Mouse (Mus musculus): ENCODE measurements at regions not wholly inside any gene's neighbourhood (a gene's known extent, or its start where the extent isn't known, plus 50 kb on each side); places are given as distances from the start of the nearest gene placed in this dataset.

DNA sequence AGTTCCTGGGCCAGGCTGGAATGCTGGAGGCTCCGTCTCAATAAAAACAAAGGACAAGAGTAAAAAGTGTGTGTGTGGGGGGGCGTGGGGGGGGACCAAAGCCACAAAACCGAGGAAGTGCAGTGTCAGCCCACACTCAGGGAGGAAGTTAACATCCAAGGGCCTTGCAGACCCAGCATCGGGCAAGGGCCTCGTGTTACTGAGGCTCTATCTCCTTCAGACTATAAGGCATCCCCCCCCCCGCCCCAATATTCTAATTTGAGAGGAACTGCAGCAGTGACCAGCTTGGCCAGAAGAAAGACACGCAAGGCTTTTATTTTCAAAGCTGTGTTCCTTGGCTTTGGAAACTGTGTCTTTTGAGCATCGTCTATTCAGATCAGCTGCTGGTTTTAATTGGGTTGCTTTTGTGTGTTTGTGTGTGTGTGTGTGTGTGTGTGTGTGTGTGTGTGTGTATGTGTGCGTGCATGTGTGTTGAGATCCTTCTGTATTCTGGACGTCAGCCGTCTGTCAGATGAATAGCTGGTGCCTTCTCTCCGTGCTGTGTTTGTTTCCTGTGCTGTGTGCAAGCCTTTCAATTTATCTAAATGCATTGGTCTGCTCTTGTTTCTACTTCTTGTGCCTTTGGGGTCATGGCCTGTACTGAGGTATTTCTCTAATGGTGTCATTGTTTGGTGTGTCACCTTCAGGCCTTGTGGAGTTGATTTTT is 491.7 kb downstream of the Vrk1 start:
- no peak for DNase-seq (ENCODE audit: low spot score)

DNA sequence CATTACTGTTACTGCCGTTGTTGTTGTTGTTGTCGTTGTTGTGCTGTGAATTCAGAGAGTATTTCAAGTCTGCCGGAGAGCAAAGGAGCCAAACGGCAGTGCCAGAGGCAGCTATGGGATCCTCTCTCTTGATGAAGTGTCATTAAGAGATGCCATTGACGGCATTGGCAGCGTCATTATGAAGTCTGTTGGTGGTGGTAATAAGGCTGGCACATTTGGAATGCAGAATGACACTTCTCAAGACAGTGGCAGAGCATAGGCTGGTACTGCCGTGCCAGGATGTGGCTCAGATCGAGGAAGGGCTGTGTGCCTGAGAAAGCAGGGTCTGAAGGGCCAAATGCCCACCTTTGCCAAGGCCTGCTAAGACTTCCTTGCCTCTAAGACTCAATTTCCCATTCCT is 494.3 kb downstream of the Vrk1 start:
- no peak for DNase-seq (ENCODE audit: low spot score)

DNA sequence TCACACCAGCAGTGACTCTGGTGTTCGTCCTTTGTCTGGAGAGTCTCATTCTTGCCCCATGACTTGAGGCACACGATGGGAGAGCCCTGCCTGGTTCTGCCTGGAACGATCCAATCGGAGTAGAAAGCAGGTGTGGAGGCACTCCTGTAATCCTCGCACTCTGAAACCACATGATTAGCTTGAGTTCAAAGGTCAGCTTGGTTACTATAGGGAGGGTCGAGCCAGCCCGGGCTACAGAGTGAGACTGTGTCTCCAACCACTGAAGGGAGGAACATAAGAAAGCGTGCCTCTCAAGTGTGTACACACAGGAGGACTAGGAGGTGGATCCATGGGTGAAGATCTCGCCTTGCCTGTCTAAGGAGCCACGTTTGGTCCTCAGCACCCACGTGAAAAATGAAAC is 504.0 kb downstream of the Vrk1 start:
- DNase-seq (ENCODE audit: low spot score) = no peak

DNA sequence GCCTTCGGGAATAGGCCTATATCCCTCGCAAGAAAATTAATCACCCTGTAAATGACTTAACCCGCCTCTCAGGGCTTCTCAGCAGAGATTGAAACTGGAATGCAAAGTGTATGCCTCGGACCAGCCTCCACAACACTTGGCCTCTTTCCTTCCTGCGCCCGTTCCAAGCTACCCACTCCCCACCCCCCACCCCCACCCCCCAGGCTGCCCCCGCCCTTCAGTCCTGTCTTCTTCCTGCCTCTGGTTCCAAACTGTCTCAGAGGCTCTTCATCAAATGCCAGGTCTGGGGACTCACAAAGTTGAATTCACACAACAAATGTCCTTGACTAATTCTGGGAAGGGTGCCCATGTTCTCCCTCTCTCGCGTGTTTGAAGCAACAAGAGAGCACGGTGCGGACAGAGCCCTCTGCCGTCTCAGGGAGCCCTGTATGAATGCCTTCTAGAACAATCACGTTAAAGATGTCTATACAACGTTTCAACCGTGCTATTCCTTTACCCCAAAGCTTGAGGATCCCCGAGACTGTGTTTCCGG is 505.3 kb downstream of the Vrk1 start:
- DNase-seq (ENCODE audit: low spot score) = no peak

DNA sequence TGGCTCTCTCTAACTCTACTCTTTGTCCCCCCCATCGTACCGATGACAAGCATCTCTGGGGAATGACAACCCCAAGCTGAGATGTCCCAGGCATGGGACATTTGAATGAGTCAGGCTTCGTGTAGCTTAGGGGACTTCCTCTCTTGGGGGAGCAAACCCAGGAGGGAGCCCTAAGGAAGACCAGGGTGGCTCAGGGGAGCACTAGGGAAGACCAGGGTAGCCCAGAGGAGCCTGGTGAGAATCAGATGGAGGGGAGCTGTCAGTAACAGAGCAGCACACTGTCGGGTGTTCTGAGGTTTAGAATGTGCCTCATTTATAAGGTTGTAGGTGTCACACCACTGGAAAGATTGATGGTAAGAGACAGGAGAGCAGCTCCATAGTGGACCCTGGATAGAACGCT is 509.1 kb downstream of the Vrk1 start:
- no peak for DNase-seq (ENCODE audit: low spot score)

DNA sequence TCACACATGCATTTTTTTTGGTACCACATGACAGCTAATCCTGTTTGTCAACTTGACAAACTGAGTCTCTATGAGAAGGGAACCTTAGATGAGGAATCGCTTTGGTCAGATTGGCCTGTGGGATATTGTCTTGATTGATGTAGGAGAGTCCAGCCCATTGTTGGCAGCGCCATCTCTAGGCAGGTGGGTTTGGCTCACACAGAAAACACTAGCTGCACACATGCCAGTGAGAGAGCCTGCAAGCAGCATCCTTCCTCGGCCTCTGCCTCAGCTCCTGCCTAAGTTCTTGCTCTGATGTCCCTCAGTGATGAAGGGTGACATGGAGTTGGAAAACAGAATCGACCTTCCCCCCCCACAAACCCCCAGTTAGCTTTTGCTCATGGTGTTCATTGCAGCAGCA is 514.4 kb downstream of the Vrk1 start:
- no peak for DNase-seq (ENCODE audit: low spot score)

DNA sequence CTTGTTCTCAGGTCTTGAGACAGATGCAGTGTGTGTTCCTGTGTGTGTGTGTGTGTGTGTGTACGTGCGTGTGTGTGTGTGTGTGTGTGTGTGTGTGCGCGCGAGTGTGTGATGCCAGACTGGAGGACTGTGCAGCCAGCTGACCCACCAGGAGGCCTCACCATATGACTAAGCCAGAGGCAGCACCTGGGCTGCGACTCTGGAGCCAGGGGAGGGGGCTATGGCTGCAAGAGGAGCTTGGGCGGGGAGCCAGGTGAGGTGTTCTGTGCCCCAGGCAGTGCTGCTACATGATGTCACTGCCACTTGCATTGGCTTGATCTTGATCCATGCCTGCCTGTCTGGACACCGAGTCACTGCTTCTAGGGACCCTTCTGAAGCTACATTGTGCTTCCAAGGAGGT is 517.1 kb downstream of the Vrk1 start:
- DNase-seq (ENCODE audit: low spot score) = no peak

DNA sequence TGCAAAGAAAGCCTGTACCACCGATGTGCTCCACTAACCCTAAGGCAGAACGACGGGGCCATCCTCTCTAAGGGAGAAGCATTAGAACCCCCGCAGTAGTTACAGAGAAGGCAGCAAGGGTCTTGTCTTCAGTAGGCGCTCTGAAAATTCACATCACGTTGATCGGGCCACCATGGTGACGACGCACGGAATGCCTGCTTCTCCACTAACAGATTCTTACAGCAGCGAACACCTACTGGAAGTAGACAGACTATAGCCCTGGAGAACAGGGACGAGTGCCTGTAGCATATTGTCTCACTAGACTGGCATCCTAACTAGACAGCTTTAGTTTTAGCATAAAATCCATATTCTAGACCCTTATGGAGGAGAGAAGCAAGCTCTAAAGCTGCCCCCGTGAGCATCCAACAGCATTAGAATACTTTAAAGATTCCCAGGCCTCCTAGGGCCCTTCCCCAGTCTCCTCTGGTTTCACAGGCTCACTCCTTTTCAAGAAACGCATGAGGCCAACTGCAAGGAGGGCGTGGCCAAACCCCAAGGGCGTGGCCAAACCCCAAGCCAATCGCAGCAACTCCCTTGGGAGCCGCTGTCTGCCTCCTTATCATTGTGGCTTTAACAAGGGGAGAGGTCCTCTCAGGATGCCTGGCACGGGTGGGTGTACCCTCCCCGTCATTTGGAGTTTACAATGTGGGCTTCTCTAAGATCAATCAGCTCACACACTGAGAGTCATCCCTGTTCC is 517.8 kb downstream of the Vrk1 start:
- DNase-seq (ENCODE audit: low spot score) = peak; percentile 75

DNA sequence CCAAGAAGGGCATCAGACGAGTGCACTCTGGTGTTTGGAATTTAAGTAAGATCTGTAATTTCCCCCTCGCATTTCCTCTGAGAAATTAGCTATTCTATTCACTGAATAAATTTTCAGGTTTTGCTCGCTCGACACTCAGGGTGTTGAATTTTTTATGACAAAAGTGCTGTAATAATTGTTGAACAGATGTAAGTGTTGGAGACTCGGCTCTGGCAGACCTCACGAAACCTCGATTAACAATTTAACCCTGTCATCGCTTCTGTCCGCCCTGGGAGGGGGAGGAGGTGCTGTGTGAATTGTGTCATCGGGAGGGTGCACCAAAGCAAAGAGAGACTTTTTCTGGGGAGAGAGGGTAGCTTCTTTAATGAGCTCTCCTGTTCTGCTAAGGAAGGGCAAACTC is 518.5 kb downstream of the Vrk1 start:
- DNase-seq (ENCODE audit: low spot score) = no peak

DNA sequence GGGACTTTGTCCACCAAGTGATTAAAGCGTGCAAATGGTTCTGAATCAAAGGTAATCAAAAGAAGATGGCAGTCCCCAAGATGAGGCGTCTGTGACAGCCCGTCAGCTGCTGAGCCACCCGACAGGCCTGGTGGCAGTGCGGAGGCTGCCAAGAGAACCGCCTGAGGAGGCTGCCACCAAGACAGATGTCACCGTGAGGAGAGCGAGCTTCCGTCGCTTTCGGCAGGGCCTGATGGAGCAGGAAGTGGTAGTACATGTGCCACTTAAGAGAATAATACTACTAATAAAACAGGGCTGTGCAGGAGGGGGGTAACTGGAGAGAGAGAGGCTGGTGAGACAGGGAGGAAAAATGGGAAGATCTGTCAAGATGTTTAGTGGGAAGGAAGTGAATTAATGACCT is 519.1 kb downstream of the Vrk1 start:
- no peak for DNase-seq (ENCODE audit: low spot score)

DNA sequence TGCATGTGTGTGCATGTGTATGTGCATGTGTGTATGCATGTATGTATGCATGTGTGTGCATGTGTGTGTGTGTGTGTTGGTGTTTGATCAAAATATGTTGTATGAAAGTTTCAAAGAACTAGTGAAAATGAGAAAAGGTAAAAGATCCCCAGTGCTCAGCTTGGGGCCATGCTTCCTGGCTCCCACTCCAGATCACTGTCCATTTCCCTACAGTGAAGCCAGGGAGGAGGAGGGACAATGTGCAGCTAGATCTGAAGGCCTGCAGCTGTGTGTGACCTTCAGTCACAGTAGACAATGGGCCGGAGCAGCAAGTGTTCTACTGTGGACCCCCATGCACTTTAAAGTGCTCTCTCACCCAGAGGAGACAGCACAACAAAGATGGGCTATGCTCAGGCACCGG is 525.1 kb downstream of the Vrk1 start:
- DNase-seq (ENCODE audit: low spot score) = no peak

DNA sequence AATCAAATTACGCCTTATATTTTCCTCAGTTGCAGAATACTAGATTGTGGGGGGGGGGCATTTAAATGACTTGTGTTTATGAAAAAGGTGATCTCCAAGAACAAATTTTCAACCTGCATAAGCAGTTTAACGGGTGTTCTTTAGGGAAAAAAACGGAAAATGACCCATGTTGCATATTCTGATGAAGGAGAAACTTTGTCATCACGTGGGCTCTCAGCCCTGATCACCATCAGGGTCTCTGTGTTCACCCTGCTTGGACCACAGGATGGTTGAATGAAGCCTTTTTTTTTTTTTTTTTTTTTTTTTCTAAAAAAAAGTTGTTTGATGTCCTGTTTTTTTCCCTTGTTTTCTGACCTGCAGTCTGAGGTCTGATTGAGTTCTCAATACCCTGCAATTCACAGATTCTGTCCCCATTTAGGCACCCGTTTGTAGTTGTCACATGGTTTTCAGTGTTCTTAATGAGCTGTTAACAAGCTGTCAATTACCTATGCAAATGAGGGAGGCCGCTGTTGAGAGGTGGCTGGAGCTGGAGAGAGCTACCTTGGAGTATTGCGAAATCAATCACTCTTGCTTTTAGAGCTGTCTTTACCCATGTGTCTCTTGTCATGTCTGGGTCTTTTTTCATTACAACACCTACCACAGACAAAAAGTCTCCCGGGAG is 525.7 kb downstream of the Vrk1 start:
- peak; percentile 7 for DNase-seq (ENCODE audit: low spot score)

DNA sequence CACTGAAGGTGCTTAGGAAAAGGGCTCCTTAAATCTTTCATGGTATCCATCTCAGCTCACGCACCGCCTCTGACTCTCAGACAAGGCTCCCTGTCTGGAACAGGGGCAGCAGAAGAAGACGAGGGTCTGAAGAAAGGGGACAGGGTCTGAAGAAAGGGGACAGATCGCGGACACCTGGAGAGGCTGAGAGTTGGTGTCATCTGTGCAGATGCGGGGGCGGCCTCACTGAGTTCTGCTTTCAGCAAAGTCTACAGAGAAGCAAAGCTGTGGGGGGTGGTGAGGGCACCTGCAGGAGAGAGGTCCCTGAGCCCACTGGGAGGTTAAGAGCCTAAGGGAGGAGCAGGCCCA is 526.2 kb downstream of the Vrk1 start:
- DNase-seq (ENCODE audit: low spot score) = no peak

DNA sequence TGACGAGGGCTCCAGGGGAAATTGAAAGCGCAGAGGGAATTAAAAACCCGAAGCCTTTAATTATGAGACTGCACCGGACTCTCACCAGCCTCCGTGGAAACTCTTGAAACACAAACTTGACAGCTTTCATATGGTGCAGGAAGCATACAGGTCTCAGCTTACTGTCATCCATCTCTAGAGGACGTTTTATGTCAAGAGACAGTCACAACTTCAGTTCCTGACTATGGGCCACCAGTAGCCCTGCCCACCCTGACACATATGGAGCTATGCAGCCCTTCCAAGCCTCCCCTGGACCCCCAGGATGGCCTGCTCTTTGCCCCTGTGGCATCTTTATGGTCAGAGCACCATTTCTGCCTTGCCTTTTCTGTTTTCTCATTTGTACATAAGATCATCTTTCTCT is 530.0 kb downstream of the Vrk1 start:
- no peak for DNase-seq (ENCODE audit: low spot score)

DNA sequence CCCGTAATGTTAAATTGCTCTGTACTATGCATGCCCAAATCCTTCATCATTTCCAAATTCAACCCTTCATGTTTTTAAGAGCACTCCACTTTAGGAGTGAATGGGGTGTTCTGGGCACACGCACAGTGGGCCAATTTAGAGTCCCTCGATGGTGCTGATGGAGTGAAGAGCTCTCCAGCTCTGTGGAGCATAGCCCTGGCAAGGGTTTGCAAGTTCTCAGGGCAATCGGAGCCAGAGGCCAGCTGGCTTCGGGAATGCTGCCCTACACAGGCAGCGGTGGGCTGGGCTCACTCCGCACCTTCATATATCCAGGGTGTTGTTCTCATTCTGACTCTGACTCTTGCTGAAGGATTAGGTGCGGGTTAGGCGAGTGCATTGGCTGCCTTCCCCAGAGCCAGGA is 549.5 kb downstream of the Vrk1 start:
- DNase-seq (ENCODE audit: low spot score) = no peak

DNA sequence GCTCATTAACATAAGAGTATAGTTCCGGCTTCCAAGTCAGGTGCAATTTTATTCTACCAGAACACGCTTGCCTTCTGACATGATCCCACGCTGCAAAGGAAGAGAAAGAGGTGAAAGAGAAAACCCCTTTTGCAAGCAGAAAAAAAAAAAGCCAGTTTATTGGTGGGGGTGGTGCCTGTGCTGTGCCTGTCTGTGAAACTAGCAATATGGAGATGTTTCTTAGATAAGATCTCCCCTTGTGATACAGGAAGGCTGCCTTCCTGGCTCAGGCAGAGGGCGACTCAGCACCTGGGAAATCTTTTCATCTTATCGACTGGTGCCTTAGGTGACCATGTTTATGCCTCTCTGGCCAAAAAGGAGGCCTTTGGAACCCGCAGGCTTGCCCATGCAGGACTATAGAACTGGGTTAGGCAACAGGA is 555.2 kb downstream of the Vrk1 start:
- DNase-seq (ENCODE audit: low spot score) = no peak

DNA sequence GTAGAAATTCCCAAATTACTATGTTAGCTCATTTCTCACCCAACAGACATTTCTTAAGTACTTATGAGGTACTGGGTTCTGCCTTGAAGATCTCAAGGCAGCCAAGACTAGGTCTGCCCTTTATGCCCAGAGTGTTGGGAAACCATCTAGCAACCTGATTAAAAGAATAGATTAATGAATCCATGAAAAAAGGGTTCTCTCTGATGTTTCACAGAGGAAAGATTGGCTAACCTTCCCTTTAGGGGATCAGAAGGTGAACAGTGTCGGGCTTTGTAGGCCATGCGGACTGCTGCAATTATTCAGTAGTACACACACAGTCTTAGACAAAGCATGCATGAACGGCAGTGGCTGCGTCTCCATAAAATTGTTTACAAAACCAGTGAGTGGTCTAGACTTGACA is 556.3 kb downstream of the Vrk1 start:
- DNase-seq (ENCODE audit: low spot score) = no peak

DNA sequence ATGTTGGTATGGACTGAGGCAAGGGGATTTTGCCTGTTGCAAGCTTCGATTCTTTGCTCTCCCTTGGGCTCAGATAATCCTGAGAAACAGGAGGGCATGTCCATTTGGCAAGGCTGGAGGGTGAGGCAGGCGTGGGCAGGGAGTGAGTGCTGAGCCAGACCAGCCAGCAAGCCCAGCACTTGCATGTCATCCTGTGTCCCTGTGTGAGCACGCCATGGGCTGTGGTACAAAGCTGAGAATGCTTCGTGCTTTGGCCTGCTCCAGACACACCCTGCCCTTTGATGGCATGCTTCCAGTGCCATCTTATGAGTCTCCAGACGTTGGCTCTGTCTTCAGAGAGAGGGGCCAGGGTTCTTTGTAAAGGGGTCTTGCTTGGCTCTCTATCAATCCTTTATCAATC is 557.1 kb downstream of the Vrk1 start:
- no peak for DNase-seq (ENCODE audit: low spot score)

DNA sequence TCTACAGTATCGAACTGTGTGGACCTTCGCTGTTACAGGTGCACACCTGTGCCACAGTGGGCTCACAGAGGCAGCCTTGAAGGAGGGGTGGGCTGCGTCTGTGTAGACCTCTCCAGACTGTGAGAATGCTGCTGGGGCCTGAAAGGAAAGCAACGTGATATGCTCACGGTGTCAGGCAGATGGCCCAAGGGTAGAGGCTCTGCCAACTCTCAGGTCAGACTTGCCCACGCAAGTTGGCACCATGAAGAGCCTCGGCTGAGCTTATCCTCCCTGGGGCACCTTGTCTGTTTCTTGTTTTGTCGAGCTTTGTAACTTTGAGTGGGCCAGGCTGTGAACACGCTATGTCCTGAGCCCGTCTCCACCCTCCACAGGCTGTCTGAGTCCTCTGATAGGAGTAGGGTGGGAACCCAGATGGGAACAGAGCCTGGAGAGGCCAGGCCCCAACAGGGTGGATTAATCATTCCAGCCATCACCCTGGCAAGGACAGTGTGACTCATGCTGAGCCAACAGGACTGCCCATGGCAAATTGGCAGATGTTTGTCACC is 558.6 kb downstream of the Vrk1 start:
- DNase-seq (ENCODE audit: low spot score) = no peak

DNA sequence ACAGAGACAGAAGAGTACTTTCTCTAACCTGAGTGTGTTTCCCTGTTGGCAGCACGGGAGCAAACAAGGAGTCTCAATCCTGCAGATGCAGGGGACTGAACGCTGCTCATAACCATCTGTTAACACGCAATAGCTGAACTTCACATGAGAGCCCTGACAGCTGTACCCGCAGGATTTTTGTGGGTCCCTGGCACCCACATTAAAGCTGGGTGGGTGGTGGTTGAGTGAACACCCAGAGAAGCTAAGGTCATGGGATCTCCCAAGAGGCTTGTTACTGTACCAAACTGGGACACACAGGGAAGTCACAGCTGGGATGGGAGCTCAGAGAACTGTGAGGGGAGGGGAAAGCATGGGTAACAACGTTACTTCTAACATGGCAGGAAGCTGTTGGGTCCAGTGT is 562.9 kb downstream of the Vrk1 start:
- DNase-seq (ENCODE audit: low spot score) = no peak

DNA sequence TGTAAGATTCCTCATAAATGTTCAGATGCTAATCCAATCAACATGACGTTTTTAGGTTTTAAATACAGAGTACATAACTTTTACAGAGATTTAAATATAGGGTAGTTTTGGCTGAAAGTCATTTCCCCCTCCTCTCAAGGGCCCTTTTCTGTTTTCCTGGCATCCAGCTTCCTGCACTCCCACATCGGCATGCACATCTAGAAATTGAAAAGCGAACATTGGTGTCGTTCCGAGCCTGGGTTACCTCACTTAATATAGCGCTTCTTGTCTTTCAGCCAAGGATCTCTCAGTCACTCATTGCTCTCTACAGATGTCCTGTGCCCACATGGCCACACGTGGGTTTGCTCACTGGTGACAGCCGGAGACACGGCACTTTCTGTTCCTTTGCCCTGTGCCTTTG is 572.7 kb downstream of the Vrk1 start:
- DNase-seq (ENCODE audit: low spot score) = no peak

DNA sequence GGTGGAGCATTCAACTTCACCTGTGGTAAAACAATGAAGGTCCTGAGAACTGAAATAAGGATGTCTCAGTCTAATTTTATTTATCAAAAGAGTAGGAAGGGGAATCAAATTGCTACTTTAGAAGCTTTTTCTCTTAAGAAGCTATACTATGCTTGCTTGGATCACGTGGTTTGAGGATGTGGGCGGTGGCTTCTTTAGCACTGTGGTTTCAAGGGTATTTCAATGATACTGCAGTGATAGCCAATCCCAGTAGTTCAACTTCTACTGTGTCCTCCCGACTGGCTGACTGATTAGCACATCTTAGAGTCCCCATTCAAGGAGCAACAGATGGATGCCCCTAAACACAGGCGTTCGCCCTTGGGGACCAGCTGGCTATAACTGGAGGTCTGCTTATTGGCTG is 575.6 kb downstream of the Vrk1 start:
- no peak for DNase-seq (ENCODE audit: low spot score)

DNA sequence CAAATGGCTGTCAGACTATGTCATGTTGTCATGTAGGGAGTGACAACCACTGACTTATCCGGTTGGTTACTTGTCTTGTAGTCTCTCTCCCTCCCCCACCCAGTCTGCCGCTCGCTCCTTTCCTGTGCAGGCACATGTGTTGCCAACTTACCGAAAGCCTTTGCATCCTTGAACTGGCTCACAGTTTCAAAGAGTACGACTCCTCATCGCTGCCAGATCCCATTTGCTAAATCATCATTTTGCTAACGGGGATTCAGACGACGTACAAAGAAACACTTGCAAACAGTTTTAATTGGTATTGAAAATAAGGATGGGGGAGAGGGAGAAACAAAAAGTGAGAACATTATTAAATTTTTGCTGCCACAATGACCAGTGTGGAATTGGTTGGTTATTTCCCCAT is 582.7 kb downstream of the Vrk1 start:
- no peak for DNase-seq (ENCODE audit: low spot score)
